Mouse (Mus musculus) small intestine, adult 2 months (tissue): ENCODE measurements around the gene Gal3st3. TPM values are rescaled to one million over a fixed set of nuclear protein-coding genes. Genes with fewer than 3 reads are reported as not detected.
A peak's percentile ranks its signal among the peaks of the same experiment; 100 is the strongest.

Experiments used
- H3K27ac ChIP-seq: fragments of 200-500 bp; 2 replicates; pipeline ENCODE4 v1.5.1; 2012; ENCODE audit warnings: low read depth, low read length, control low read depth, inconsistent platforms; ENCODE audit not compliant: insufficient read depth
- H3K27me3 ChIP-seq: fragments of 200-500 bp; 2 replicates; pipeline ENCODE4 v1.6.1; 2012; ENCODE audit warnings: mild to moderate bottlenecking, moderate library complexity, low read length, inconsistent platforms; ENCODE audit not compliant: control insufficient read depth, insufficient read depth
- H3K36me3 ChIP-seq: fragments of 200-500 bp; 2 replicates; pipeline ENCODE4 v1.6.1; 2012; ENCODE audit warnings: mild to moderate bottlenecking, low read length, control low read depth, inconsistent platforms; ENCODE audit not compliant: control insufficient read depth, insufficient read depth
- H3K4me1 ChIP-seq: fragments of 200-500 bp; 2 replicates; pipeline ENCODE4 v1.6.1; 2012; ENCODE audit warnings: low read length, inconsistent platforms, mixed read lengths; ENCODE audit not compliant: control insufficient read depth, insufficient read depth, insufficient read length
- H3K4me3 ChIP-seq: fragments of 200-500 bp; 2 replicates; pipeline ENCODE4 v1.5.1; 2012; ENCODE audit warnings: low read depth, mild to moderate bottlenecking, control low read depth, inconsistent platforms, low read length, moderate library complexity
- CTCF ChIP-seq: fragments of 200-500 bp; IDR thresholded peaks from 2 replicates; pipeline ENCODE4 v1.5.1; 2012; ENCODE audit warnings: low read depth, mild to moderate bottlenecking, control low read depth, inconsistent platforms, low read length, moderate library complexity, mixed read lengths; ENCODE audit not compliant: insufficient replicate concordance, insufficient read length; ENCODE audit errors: extremely low read depth
- POLR2A ChIP-seq: fragments of 200-500 bp; IDR thresholded peaks from 2 replicates; pipeline ENCODE4 v1.6.1; 2012; ENCODE audit warnings: low read depth, mild to moderate bottlenecking, control low read depth, inconsistent platforms, low read length, moderate library complexity
- WGBS: fragments of 180-500 bp; shearing (Covaris S2); methylation state at CpG from one replicate; pipeline ENCODE4 v1.1.7; 2018; 5-methylcytosine and 5-hydroxymethylcytosine counted together
- polyA plus RNA-seq: library from polyadenylated mRNA; depleted of rRNA; stranded (reverse); fragments of >200 nt; gene quantifications from 2 replicates; pipeline ENCODE4 v1.2.3, GENCODE M21; 2012

Gal3st3 gene
- polyA plus RNA-seq, 1 experiment: not detected

DNA sequence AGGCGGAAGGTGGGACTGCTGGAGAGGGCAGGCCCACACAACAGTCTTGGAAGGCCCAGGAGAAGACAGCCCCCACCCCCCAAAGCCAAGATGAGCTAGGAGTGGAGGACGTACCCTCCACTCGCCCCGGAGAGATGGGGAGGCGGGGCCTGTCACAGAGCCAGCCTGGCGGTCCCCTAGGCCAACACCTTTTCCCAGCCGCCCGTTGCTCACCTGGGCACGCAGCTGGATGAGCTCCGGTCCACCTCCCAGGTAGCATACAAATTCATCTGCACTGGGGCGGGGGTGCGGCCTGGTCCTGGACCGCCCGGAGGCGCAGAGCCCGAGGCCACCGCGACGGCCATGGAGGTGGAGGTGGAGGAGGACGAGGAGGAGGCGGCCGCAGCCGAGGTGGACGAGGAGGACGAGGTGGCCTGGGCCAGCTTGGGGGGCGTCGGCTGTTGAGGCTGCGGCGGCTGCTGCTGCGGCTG lies 25.8 kb upstream of the Gal3st3 start:
- Histone ChIP-seq H3K4me1 (peaks cover 6% of the 10 kb centered on the region; the same call in 1 of the 2 replicates), H3K27me3 (no peaks in the 10 kb centered on the region), H3K27ac (0 out of 2 replicates have a peak overlapping the region, but pooled peaks have one; percentile 7), H3K4me3 (peak overlapping the region; percentile 84), H3K36me3 (peaks cover 14% of the 10 kb centered on the region)
- TF ChIP-seq CTCF (no peak), POLR2A (no peak)
- WGBS: 1% methylated on average over 30 of the region's 30 CpGs

DNA sequence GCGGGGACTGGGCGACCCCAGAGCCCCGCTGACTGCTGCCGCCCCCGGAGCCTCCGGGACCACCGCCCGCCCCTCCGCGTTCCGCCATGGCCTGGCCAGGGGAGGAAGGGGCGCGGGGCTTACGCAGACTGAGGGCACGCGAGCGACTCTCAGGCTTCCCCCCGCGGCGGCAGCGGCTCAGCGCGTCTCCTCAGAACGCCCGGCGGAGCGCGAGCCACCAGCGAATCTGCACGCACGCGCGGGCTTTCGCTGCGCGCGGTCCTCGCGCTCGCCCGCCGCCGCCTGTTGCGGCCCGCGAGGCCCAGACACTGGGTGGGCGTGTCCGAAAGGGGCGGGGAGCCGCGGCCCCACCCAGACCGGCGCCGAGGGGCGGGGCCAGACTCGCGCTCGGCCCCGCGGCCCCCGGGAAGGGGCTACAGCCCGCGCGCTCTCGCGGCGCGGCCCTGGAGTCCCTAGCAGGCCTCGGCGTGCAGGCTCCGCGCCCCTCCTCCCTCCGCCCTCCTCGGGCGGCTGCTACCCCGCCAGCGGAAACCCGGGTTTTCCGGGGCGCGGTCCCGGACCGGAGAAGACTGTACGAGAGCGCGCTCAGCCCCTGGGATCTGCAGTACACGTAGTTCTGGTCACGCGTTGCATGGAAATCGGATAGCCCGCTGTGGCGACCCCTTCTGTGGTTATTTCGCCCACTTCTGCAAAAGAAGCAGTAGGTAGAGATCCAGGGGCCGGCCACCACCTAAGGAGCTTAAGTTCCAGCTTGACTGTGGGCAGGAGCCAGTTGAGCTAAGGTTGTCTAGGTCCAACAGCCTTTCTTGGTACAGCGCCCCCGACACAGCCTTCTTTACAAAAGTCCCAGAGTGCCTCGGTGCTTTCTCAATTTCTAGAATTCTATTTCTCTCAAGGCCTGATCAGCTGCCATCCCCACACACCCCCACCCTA lies 25.1 kb upstream of the Gal3st3 start, which contains the start of gene Pacs1:
Pacs1 (minus strand) TSS at position 319 of the 933 bp plus-strand sequence.
- TF ChIP-seq CTCF (no peak), POLR2A (peak; percentile 43)
- peak within 1 kb of the TSS; percentile 84 for H3K4me3 ChIP-seq
- no peaks in the 10 kb centered on the region for H3K27me3 ChIP-seq
- peak within 1 kb of the TSS; percentile 70 for H3K27ac ChIP-seq
- peaks cover 6% of the 10 kb centered on the region; the same call in 1 of the 2 replicates for H3K4me1 ChIP-seq
- WGBS: 1% methylated on average over 92 of the region's 97 CpGs
- peaks cover 14% of the 10 kb centered on the region for H3K36me3 ChIP-seq

DNA sequence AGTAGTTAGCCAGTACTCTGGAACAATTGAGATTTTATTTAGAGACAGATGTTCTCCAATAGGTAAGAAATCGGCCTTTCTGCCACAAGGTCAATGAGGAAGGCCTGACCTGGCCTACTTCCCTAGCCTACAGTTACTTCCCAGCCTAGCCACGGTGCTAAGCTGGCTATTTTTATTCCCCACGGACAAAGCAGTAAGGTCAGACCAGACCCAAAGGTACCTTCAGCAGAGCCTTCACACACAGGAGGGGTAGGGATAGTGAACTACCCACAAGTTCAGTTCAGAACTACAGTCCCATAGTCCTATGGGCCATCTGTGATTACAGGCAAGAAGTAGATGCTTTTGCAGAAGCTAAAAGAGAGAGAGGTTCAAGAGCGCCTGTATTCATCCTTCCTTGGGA lies 24.2 kb upstream of the Gal3st3 start:
- Histone ChIP-seq H3K27ac (peak overlapping the region; percentile 70), H3K36me3 (peaks cover 14% of the 10 kb centered on the region), H3K27me3 (no peaks in the 10 kb centered on the region), H3K4me3 (no peak overlapping the region), H3K4me1 (peaks cover 6% of the 10 kb centered on the region; the same call in 1 of the 2 replicates)
- WGBS: 65% methylated on average over 4 of the region's 4 CpGs
- TF ChIP-seq CTCF (no peak), POLR2A (no peak)

DNA sequence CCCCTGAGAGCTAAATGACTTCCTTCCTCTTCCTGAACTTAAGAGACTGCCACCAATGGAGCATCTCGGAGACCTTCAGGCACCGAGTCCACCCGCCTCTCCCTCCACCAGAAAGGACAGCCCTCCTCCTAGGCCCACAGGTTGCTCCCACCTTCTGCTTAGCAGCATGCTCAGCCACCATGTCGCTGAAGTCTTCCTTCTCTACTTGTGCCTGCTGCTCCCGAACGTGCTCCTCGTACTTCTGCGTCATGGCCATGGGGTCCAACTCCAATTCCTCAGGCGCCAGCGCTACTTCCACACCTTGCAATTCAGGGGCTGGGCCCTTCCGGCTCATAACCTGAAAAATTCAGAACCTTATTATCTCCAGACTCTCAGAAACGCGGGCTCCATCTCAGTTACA lies 23.5 kb upstream of the Gal3st3 start:
- Histone ChIP-seq H3K36me3 (peaks cover 20% of the 10 kb centered on the region), H3K4me1 (peaks cover 6% of the 10 kb centered on the region; the same call in 1 of the 2 replicates), H3K27me3 (no peaks in the 10 kb centered on the region), H3K4me3 (no peak overlapping the region), H3K27ac (peak overlapping the region; percentile 70)
- TF ChIP-seq CTCF (no peak), POLR2A (no peak)
- WGBS: 84% methylated on average over 13 of the region's 13 CpGs

DNA sequence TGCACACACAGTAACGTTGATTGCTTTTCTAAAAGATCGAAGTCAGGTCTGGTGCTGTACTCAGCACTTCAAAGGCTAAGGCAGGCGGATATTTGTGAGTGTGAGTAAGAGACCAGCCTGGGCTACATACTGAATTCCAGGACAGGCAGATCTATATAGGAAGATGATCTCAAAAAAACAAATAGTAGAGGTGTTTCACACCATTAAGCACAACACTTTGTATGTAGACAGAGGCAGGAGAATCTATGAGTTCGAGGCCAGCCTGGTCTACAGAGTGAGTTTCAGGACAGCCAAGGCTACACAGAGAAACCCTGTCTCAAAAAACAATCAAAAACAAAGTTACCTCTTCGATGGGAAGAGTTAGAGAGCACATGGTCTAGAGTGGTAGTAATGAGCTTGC lies 22.4 kb upstream of the Gal3st3 start:
- 87% methylated on average over 5 of the region's 5 CpGs for WGBS
- no peak overlapping the region for H3K27ac ChIP-seq
- H3K36me3 ChIP-seq: peaks cover 26% of the 10 kb centered on the region
- no peak overlapping the region for H3K4me3 ChIP-seq
- peaks cover 6% of the 10 kb centered on the region; the same call in 1 of the 2 replicates for H3K4me1 ChIP-seq
- no peaks in the 10 kb centered on the region for H3K27me3 ChIP-seq
- TF ChIP-seq POLR2A (no peak), CTCF (no peak)

DNA sequence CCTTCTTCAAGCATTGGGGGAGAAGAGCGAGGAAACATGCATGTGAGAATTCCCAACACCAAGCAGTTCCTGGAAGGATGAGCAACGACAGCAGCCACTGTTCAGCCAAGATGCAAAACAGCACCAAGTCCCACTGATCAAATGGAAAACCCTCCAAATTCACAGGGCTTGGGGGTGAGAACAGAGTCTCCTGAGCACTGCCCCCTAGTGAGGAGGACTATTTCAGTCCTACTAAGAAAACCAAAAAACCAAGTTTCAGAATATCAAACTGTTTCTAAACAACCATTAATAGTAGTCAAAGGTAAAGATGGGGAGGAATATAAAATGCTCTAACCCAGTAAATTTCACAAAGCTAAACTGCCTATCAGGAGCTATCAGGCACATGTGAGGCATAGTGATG lies 21.6 kb upstream of the Gal3st3 start:
- H3K36me3 ChIP-seq: peaks cover 31% of the 10 kb centered on the region
- no peaks in the 10 kb centered on the region for H3K27me3 ChIP-seq
- H3K4me1 ChIP-seq: peaks cover 6% of the 10 kb centered on the region; the same call in 1 of the 2 replicates
- no peak overlapping the region for H3K4me3 ChIP-seq
- no peak overlapping the region for H3K27ac ChIP-seq
- TF ChIP-seq CTCF (no peak), POLR2A (no peak)
- 85% methylated on average over 2 of the region's 2 CpGs for WGBS

DNA sequence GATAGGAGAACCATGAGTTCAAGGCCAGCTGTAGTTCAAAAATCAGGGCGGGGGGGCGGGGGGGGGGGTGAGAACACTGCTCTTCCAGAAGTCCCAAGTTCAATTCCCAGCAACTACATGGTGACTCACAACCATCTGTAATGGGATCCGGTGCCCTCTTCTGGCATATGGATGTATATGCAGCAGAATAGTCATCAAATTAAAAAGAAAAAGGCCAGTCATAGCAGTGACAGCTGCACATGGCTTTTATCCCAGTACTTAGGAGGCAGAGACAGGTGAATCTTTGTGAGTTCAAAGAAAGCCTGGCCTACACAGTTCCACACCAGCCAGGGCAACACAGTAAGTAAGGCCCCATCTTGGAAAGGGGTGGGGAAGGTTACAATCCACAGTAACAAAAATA lies 21.0 kb upstream of the Gal3st3 start:
- H3K4me3 ChIP-seq: no peak overlapping the region
- peaks cover 5% of the 10 kb centered on the region; the same call in 1 of the 2 replicates for H3K4me1 ChIP-seq
- 90% methylated on average over 3 of the region's 3 CpGs for WGBS
- no peak overlapping the region for H3K27ac ChIP-seq
- TF ChIP-seq CTCF (no peak), POLR2A (no peak)
- H3K36me3 ChIP-seq: peaks cover 34% of the 10 kb centered on the region
- H3K27me3 ChIP-seq: no peaks in the 10 kb centered on the region
